29 mouse cellular contexts compared by ENCODE assay signal in the genomic region with DNA sequence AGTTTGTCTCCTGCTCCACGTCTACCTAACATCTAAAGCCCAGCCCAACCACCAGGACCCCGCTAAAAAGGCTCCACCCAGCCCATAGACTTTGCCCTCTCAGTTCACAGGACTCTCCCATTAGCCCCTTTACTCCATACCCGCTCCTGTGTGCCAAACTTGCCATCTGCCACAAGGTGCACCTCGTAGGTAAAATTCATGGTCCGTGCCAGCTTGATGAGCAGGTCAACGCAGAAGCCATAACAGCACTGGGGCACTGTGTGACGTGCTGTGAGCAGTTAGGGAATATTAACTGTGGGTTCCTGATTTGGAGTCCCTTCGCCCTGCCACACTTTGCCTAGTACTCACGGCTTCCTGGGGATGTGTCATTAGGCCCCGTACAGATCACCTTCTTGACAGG. TPM values are rescaled to one million over a fixed set of nuclear protein-coding genes. Genes with fewer than 3 reads are reported as not detected.
DNase-seq lines count a peak whose midpoint lies in the region; ATAC-seq and TF ChIP-seq lines count a peak whose summit lies in the region.
"Had no signal": no experiment of that assay in that cellular context is flagged by ENCODE, and none has a peak within 500 bp of the region (broad histone marks: within the 10 kb centered on the region; RNA-seq: fewer than 3 reads in every experiment).

No protein-coding gene starts in this region.

- H3K9me3 ChIP-seq in stomach, postnatal 0 days (ENCODE audit: control insufficient read depth, low read length) = no peaks in the 10 kb centered on the region
- H3K9me3 ChIP-seq in heart, embryonic 11.5 days (replicated peaks; ENCODE audit: control insufficient read depth, low read length) = no peaks in the 10 kb centered on the region
- H3K9me3 ChIP-seq: embryonic facial prominence, embryonic 12.5 days; embryonic facial prominence, embryonic 15.5 days; heart, embryonic 12.5 days; heart, embryonic 15.5 days; hindbrain, embryonic 10.5 days; hindbrain, embryonic 13.5 days; intestine, embryonic 15.5 days had no signal

- H3K4me3 ChIP-seq in stomach, postnatal 0 days (ENCODE audit: low read depth, low read length) = no peak overlapping the region
- H3K4me3 ChIP-seq in heart, embryonic 11.5 days (ENCODE audit: low read depth, low read length) = no peak overlapping the region
- H3K4me3 ChIP-seq: embryonic facial prominence, embryonic 12.5 days; embryonic facial prominence, embryonic 15.5 days; gastrocnemius, adult 2 months; heart, embryonic 12.5 days; heart, embryonic 15.5 days; hindbrain, embryonic 10.5 days; hindbrain, embryonic 13.5 days; intestine, embryonic 15.5 days had no signal

- no peak overlapping the region for H3K27ac ChIP-seq in stomach, postnatal 0 days (replicated peaks)
- H3K27ac ChIP-seq in heart, embryonic 11.5 days (ENCODE audit: low read depth, low read length) = no peak overlapping the region
- H3K27ac ChIP-seq: embryonic facial prominence, embryonic 12.5 days; embryonic facial prominence, embryonic 15.5 days; gastrocnemius, adult 2 months; heart, embryonic 15.5 days; hindbrain, embryonic 10.5 days; hindbrain, embryonic 13.5 days; intestine, embryonic 15.5 days had no signal

- DNase-seq in cerebellum, adult 11 months = no peak
- DNase-seq in brain, adult 2 months (ENCODE audit: low read depth, low spot score) = peak; percentile 79
- DNase-seq in cerebellum, adult 9-10 months = peak; percentile 72
- DNase-seq in cerebellum, postnatal 25 days = peak; percentile 66 to 73
- no peak for DNase-seq in stomach, postnatal 0 days (ENCODE audit: low spot score)
- no peak for DNase-seq in urinary bladder, adult 18-20 months (ENCODE audit: low spot score in 2 of 2)
- DNase-seq: adrenal gland, postnatal 10 days; forebrain, postnatal 0 days; gastrocnemius, adult 2 months; gastrocnemius, postnatal 14 days; heart, adult 11 months; heart, postnatal 10 days; heart, postnatal 36 days; kidney, adult 11 months had no signal

- no peak overlapping the region for H3K4me2 ChIP-seq in stomach, postnatal 0 days (replicated peaks; ENCODE audit: low read depth)
- no peak overlapping the region for H3K4me2 ChIP-seq in heart, embryonic 11.5 days
- H3K4me2 ChIP-seq: embryonic facial prominence, embryonic 12.5 days; embryonic facial prominence, embryonic 15.5 days; heart, embryonic 12.5 days; heart, embryonic 15.5 days; hindbrain, embryonic 13.5 days; intestine, embryonic 15.5 days had no signal

- no peaks in the 10 kb centered on the region for H3K4me1 ChIP-seq in stomach, postnatal 0 days (replicated peaks; ENCODE audit: control insufficient read depth, insufficient read depth)
- H3K4me1 ChIP-seq in heart, embryonic 11.5 days (ENCODE audit: control insufficient read depth, insufficient read depth, low read length) = no peaks in the 10 kb centered on the region
- H3K4me1 ChIP-seq: embryonic facial prominence, embryonic 12.5 days; embryonic facial prominence, embryonic 15.5 days; heart, embryonic 12.5 days; heart, embryonic 15.5 days; hindbrain, embryonic 10.5 days; hindbrain, embryonic 13.5 days; intestine, embryonic 15.5 days had no signal

- H3K27me3 ChIP-seq in stomach, postnatal 0 days (ENCODE audit: control insufficient read depth, insufficient read depth, low read length) = no peaks in the 10 kb centered on the region
- peaks cover 56% of the 10 kb centered on the region for H3K27me3 ChIP-seq in heart, embryonic 11.5 days (ENCODE audit: control insufficient read depth, insufficient read depth, low read length)

- no peaks in the 10 kb centered on the region for H3K36me3 ChIP-seq in stomach, postnatal 0 days (ENCODE audit: control insufficient read depth, insufficient read depth, low read length)
- no peaks in the 10 kb centered on the region for H3K36me3 ChIP-seq in heart, embryonic 11.5 days (ENCODE audit: control insufficient read depth, insufficient read depth, low read length)
- H3K36me3 ChIP-seq: embryonic facial prominence, embryonic 12.5 days; embryonic facial prominence, embryonic 15.5 days; heart, embryonic 12.5 days; heart, embryonic 15.5 days; hindbrain, embryonic 10.5 days; intestine, embryonic 15.5 days had no signal

- no peak for TF ChIP-seq EP300 in stomach, postnatal 0 days (optimal IDR thresholded peaks at IDR 0.05)

- no peak overlapping the region for H3K9ac ChIP-seq in stomach, postnatal 0 days (ENCODE audit: low read length)
- H3K9ac ChIP-seq in heart, embryonic 11.5 days (ENCODE audit: low read depth, low read length) = no peak overlapping the region
- H3K9ac ChIP-seq: embryonic facial prominence, embryonic 12.5 days; embryonic facial prominence, embryonic 15.5 days; forebrain, postnatal 0 days; heart, embryonic 12.5 days; heart, embryonic 15.5 days; hindbrain, embryonic 13.5 days; intestine, embryonic 15.5 days had no signal

- TF ChIP-seq CTCF in stomach, postnatal 0 days (IDR thresholded peaks at IDR 0.05; ENCODE audit: low read depth) = no peak

- ATAC-seq in cerebellum, adult (ENCODE audit: insufficient number of reproducible peaks, low FRiP score, low TSS enrichment) = peak; percentile 28; the same call in 1 of the 2 replicates
- ATAC-seq in stomach, postnatal 0 days (ENCODE audit: low FRiP score, low TSS enrichment) = no peak
- no peak for ATAC-seq in heart, embryonic 11.5 days (replicated peaks; ENCODE audit: insufficient number of reproducible peaks, low FRiP score, low TSS enrichment)
- ATAC-seq: activated CD4-positive, CD25-positive, alpha-beta regulatory T cell, adult 4 months; forebrain, embryonic 14.5 days; forebrain, postnatal 0 days; hindbrain, embryonic 16.5 days; intestine, embryonic 15.5 days had no signal

- WGBS in stomach, postnatal 0 days = 73% methylated on average over 10 of the region's 10 CpGs
- WGBS in heart, embryonic 11.5 days (ENCODE audit: insufficient replicate concordance) = 77% methylated on average over 10 of the region's 10 CpGs

RNA-seq across cellular contexts. Expression of a gene that starts 8.3 kb away (rescaled TPM):
- 34.9 and 42.1 TPM in 2 replicates for polyA plus RNA-seq in stomach, postnatal 0 days (2015; fragmentation: Nextera tagmentation; extraction: Ambion mirVana)
- polyA plus RNA-seq in heart, embryonic 11.5 days (2014; fragmentation: Nextera tagmentation; extraction: Ambion mirVana) = not detected in 2 replicates
- polyA plus RNA-seq: activated CD4-positive, CD25-positive, alpha-beta regulatory T cell, adult 4 months; embryonic facial prominence, embryonic 12.5 days; forebrain, embryonic 11.5 days; forebrain, embryonic 14.5 days; forebrain, postnatal 0 days; frontal cortex, adult 2 months; heart, embryonic 12.5 days; hindbrain, embryonic 10.5 days; hindbrain, embryonic 13.5 days had no signal

RNA-seq across cellular contexts. Expression of a gene that starts 10.1 kb away (rescaled TPM):
- polyA plus RNA-seq in stomach, postnatal 0 days (2015; fragmentation: Nextera tagmentation; extraction: Ambion mirVana) = not detected in 2 replicates
- polyA plus RNA-seq in heart, embryonic 11.5 days (2014; fragmentation: Nextera tagmentation; extraction: Ambion mirVana) = not detected in 2 replicates
- polyA plus RNA-seq: activated CD4-positive, CD25-positive, alpha-beta regulatory T cell, adult 4 months; brain, embryonic 14.5 days; embryonic facial prominence, embryonic 12.5 days; embryonic facial prominence, embryonic 15.5 days; forebrain, embryonic 11.5 days; forebrain, embryonic 14.5 days; forebrain, postnatal 0 days; frontal cortex, adult 2 months; heart, embryonic 12.5 days; heart, embryonic 15.5 days; hindbrain, embryonic 10.5 days; hindbrain, embryonic 13.5 days; hindbrain, embryonic 16.5 days; intestine, embryonic 15.5 days had no signal

RNA-seq across cellular contexts. Expression of a gene that starts 20.9 kb away (rescaled TPM):
- polyA plus RNA-seq in stomach, postnatal 0 days (2015; fragmentation: Nextera tagmentation; extraction: Ambion mirVana) = 1.3 TPM in 2 replicates
- polyA plus RNA-seq in heart, embryonic 11.5 days (2014; fragmentation: Nextera tagmentation; extraction: Ambion mirVana) = 0.96 and 1.1 TPM in 2 replicates
- polyA plus RNA-seq: activated CD4-positive, CD25-positive, alpha-beta regulatory T cell, adult 4 months; heart, embryonic 12.5 days had no signal

RNA-seq across cellular contexts. Expression of a gene that starts 25.8 kb away (rescaled TPM):
- 57.5 and 59.6 TPM in 2 replicates for polyA plus RNA-seq in stomach, postnatal 0 days (2015; fragmentation: Nextera tagmentation; extraction: Ambion mirVana)
- 73.0 and 76.1 TPM in 2 replicates for polyA plus RNA-seq in heart, embryonic 11.5 days (2014; fragmentation: Nextera tagmentation; extraction: Ambion mirVana)

RNA-seq across cellular contexts. Expression of a gene that starts 25.8 kb away (rescaled TPM):
- 149 and 162 TPM in 2 replicates for polyA plus RNA-seq in stomach, postnatal 0 days (2015; fragmentation: Nextera tagmentation; extraction: Ambion mirVana)
- polyA plus RNA-seq in heart, embryonic 11.5 days (2014; fragmentation: Nextera tagmentation; extraction: Ambion mirVana) = 156 and 175 TPM in 2 replicates

Comparison
In these comparisons a context has a peak if more than half of its experiments do, and no peak if none do; other contexts are left out.
1. DNase-seq: peak in brain, adult 2 months (single experiment), cerebellum, adult 9-10 months (single experiment) and cerebellum, postnatal 25 days (2 of 2); none in cerebellum, adult 11 months (single experiment), stomach, postnatal 0 days (single experiment) and urinary bladder, adult 18-20 months (0 of 2).
2. RNA of a gene that starts 8.3 kb away (polyA plus RNA-seq): 34.9 to 42.1 TPM in stomach, postnatal 0 days; not detected in heart, embryonic 11.5 days; every median in the first group is over 10 times any median in the second.